Mouse (Mus musculus) small intestine, adult 2 months (tissue): ENCODE data around the gene 1700047I17Rik2.
"Not testable (repeated sequence)": the region's sequence is repeated elsewhere in the genome, so short reads cannot be mapped to it uniquely, and the experiment has no call there.

Source experiments
- CTCF ChIP-seq: fragments of 200-500 bp; IDR thresholded peaks from 2 replicates; pipeline ENCODE4 v1.5.1; 2012; ENCODE audit warnings: low read depth, mild to moderate bottlenecking, control low read depth, inconsistent platforms, low read length, moderate library complexity, mixed read lengths; ENCODE audit not compliant: insufficient replicate concordance, insufficient read length; ENCODE audit errors: extremely low read depth
- POLR2A ChIP-seq: fragments of 200-500 bp; IDR thresholded peaks from 2 replicates; pipeline ENCODE4 v1.6.1; 2012; ENCODE audit warnings: low read depth, mild to moderate bottlenecking, control low read depth, inconsistent platforms, low read length, moderate library complexity

GRCm38 (mm10) chr12:55230520-55230861 is 31.1 kb downstream of the 1700047I17Rik2 start:
- TF ChIP-seq POLR2A, CTCF: not testable (repeated sequence)
